Mouse (Mus musculus) erythroblast, embryonic 14.5 days (primary cell): ENCODE measurements around the gene Zfand2b.

Experiments used
- GATA1 ChIP-seq: IDR thresholded peaks from 2 replicates; pipeline ENCODE4 v1.6.1; 2012; ENCODE audit warnings: low read length, inconsistent platforms, mixed read lengths
- TAL1 ChIP-seq: IDR thresholded peaks from 3 replicates; pipeline ENCODE4 v1.6.1; 2012; ENCODE audit warnings: low read length, inconsistent platforms, mixed read lengths

- TF ChIP-seq GATA1 (no peak), TAL1 (no peak)
Observed at GRCm38 (mm10) chr1:75187126-75187525, 18.7 kb downstream of the Zfand2b start.
